Mouse (Mus musculus) hindbrain, embryonic 12.5 days (tissue): Measurements from ENCODE around the gene Dnajb11. TPM values are rescaled to one million over a fixed set of nuclear protein-coding genes. Genes with fewer than 3 reads are reported as not detected.

ENCODE experiments used
- ATAC-seq: fragments of 200-750 bp; cut with Nextera tagmentation; 2 replicates; pipeline ENCODE4 v1.8.0; 2017; ENCODE audit warnings: moderate TSS enrichment; ENCODE audit not compliant: low FRiP score
- H3K27ac ChIP-seq: fragments of 300-500 bp; sonication (generic); 2 replicates; pipeline ENCODE4 v1.5.1; 2016; ENCODE audit warnings: mild to moderate bottlenecking
- H3K27me3 ChIP-seq: fragments of 300-500 bp; sonication (generic); 2 replicates; pipeline ENCODE4 v1.6.1; 2016; ENCODE audit warnings: mild to moderate bottlenecking
- H3K36me3 ChIP-seq: fragments of 300-500 bp; sonication (generic); 2 replicates; pipeline ENCODE4 v1.6.1; 2016; ENCODE audit warnings: mild to moderate bottlenecking
- H3K4me1 ChIP-seq: fragments of 300-500 bp; sonication (generic); 2 replicates; pipeline ENCODE4 v1.6.1; 2016
- H3K4me2 ChIP-seq: fragments of 300-500 bp; sonication (generic); replicated peaks from 2 replicates; pipeline ENCODE4 v1.6.1; 2016; ENCODE audit warnings: mild to moderate bottlenecking
- H3K4me3 ChIP-seq: fragments of 300-500 bp; sonication (generic); 2 replicates; pipeline ENCODE4 v1.5.1; 2016; ENCODE audit warnings: mild to moderate bottlenecking
- H3K9ac ChIP-seq: fragments of 300-500 bp; sonication (generic); 2 replicates; pipeline ENCODE4 v1.6.1; 2016; ENCODE audit warnings: mild to moderate bottlenecking, moderate library complexity
- H3K9me3 ChIP-seq: fragments of 300-500 bp; sonication (generic); replicated peaks from 2 replicates; pipeline ENCODE4 v1.6.1; 2016; ENCODE audit warnings: mild to moderate bottlenecking
- WGBS: fragments of 180-500 bp; shearing (Covaris S2); methylation state at CpG from one replicate; pipeline ENCODE4 v1.1.7; 2016; 5-methylcytosine and 5-hydroxymethylcytosine counted together
- polyA plus RNA-seq: library from polyadenylated mRNA; unstranded; fragments of >200 nt; fragmentation: Nextera tagmentation; extraction: Ambion mirVana; gene quantifications from 2 replicates; pipeline ENCODE4 v1.2.1, GENCODE M21; 2016

The Dnajb11 gene
- polyA plus RNA-seq, 1 experiment from 2014 or later = 104 TPM

GRCm38 (mm10) chr16:22886726-22887125 is 29.1 kb downstream of the Dnajb11 start:
- no peak for ATAC-seq
- Histone ChIP-seq H3K4me1 (no peaks in the 10 kb centered on the region), H3K4me2 (no peak overlapping the region), H3K27me3 (no peaks in the 10 kb centered on the region), H3K9ac (no peak overlapping the region), H3K4me3 (no peak overlapping the region), H3K9me3 (no peaks in the 10 kb centered on the region), H3K36me3 (no peaks in the 10 kb centered on the region), H3K27ac (no peak overlapping the region)
- 81% methylated on average over 3 of the region's 3 CpGs for WGBS

- no peak overlapping the region for H3K27ac ChIP-seq
- no peaks in the 10 kb centered on the region for H3K36me3 ChIP-seq
- H3K4me1 ChIP-seq = no peaks in the 10 kb centered on the region
- H3K27me3 ChIP-seq = no peaks in the 10 kb centered on the region
- H3K4me2 ChIP-seq = no peak overlapping the region
- ATAC-seq = no peak
- no peak overlapping the region for H3K9ac ChIP-seq
- no peaks in the 10 kb centered on the region for H3K9me3 ChIP-seq
- 57% methylated on average over 4 of the region's 4 CpGs for WGBS
- no peak overlapping the region for H3K4me3 ChIP-seq
Measured at GRCm38 (mm10) chr16:22888835-22889234, 31.2 kb downstream of the Dnajb11 start.

- Histone ChIP-seq H3K27me3 (no peaks in the 10 kb centered on the region), H3K9ac (no peak overlapping the region), H3K4me2 (no peak overlapping the region), H3K4me3 (no peak overlapping the region), H3K36me3 (no peaks in the 10 kb centered on the region), H3K27ac (no peak overlapping the region), H3K4me1 (no peaks in the 10 kb centered on the region), H3K9me3 (no peaks in the 10 kb centered on the region)
- 92% methylated on average over 8 of the region's 8 CpGs for WGBS
- ATAC-seq = no peak
Measured at GRCm38 (mm10) chr16:22889716-22890115, 32.1 kb downstream of the Dnajb11 start.

GRCm38 (mm10) chr16:22890683-22891510 is 33.3 kb downstream of the Dnajb11 start, which contains the start of gene Ahsg:
Ahsg (plus strand) TSS chr16:22891277.
- Histone ChIP-seq H3K9me3 (no peaks in the 10 kb centered on the region), H3K4me1 (no peaks in the 10 kb centered on the region)

GRCm38 (mm10) chr16:22891733-22892154 is 34.1 kb downstream of the Dnajb11 start:
- 90% methylated on average over 8 of the region's 8 CpGs for WGBS
- H3K4me2 ChIP-seq = no peak overlapping the region
- ATAC-seq = no peak
- no peaks in the 10 kb centered on the region for H3K27me3 ChIP-seq
- no peaks in the 10 kb centered on the region for H3K4me1 ChIP-seq
- no peaks in the 10 kb centered on the region for H3K36me3 ChIP-seq
- no peak overlapping the region for H3K9ac ChIP-seq
- H3K27ac ChIP-seq = no peak overlapping the region
- H3K9me3 ChIP-seq = no peaks in the 10 kb centered on the region
- no peak overlapping the region for H3K4me3 ChIP-seq

More at GRCm38 (mm10) chr16:22890683-22891510, 33.3 kb downstream of the Dnajb11 start, which contains the start of gene Ahsg:
- no peak for ATAC-seq
- Histone ChIP-seq H3K4me2 (no peak within 1 kb of the TSS), H3K36me3 (no peaks in the 10 kb centered on the region), H3K9ac (no peak within 1 kb of the TSS), H3K4me3 (no peak within 1 kb of the TSS), H3K27ac (no peak within 1 kb of the TSS), H3K27me3 (no peaks in the 10 kb centered on the region)
- WGBS = 85% methylated on average over 11 of the region's 11 CpGs

GRCm38 (mm10) chr16:22894095-22894494 is 36.5 kb downstream of the Dnajb11 start:
- no peak overlapping the region for H3K4me2 ChIP-seq
- no peak overlapping the region for H3K9ac ChIP-seq
- WGBS = 71% methylated on average over 8 of the region's 8 CpGs
- no peaks in the 10 kb centered on the region for H3K4me1 ChIP-seq
- no peaks in the 10 kb centered on the region for H3K36me3 ChIP-seq
- no peak overlapping the region for H3K27ac ChIP-seq
- no peak overlapping the region for H3K4me3 ChIP-seq
- no peaks in the 10 kb centered on the region for H3K9me3 ChIP-seq
- ATAC-seq = no peak
- no peaks in the 10 kb centered on the region for H3K27me3 ChIP-seq

GRCm38 (mm10) chr16:22896618-22897017 is 39.0 kb downstream of the Dnajb11 start:
- no peaks in the 10 kb centered on the region for H3K27me3 ChIP-seq
- H3K36me3 ChIP-seq = no peaks in the 10 kb centered on the region
- H3K9ac ChIP-seq = no peak overlapping the region
- H3K4me3 ChIP-seq = no peak overlapping the region
- no peaks in the 10 kb centered on the region for H3K9me3 ChIP-seq
- no peak overlapping the region for H3K27ac ChIP-seq
- H3K4me2 ChIP-seq = no peak overlapping the region
- no peaks in the 10 kb centered on the region for H3K4me1 ChIP-seq
- 75% methylated on average over 2 of the region's 2 CpGs for WGBS
- ATAC-seq = no peak

- Histone ChIP-seq H3K27ac (no peak overlapping the region), H3K9ac (no peak overlapping the region), H3K4me1 (no peaks in the 10 kb centered on the region), H3K4me3 (no peak overlapping the region), H3K36me3 (no peaks in the 10 kb centered on the region), H3K27me3 (no peaks in the 10 kb centered on the region), H3K9me3 (no peaks in the 10 kb centered on the region), H3K4me2 (no peak overlapping the region)
- WGBS = 50% methylated on average over 5 of the region's 5 CpGs
- ATAC-seq = no peak
Measured at GRCm38 (mm10) chr16:22899346-22899745, 41.7 kb downstream of the Dnajb11 start.

GRCm38 (mm10) chr16:22899866-22900570 is 42.4 kb downstream of the Dnajb11 start:
- H3K36me3 ChIP-seq = no peaks in the 10 kb centered on the region
- H3K4me1 ChIP-seq = no peaks in the 10 kb centered on the region
- ATAC-seq = no peak
- H3K4me2 ChIP-seq = no peak overlapping the region
- H3K27me3 ChIP-seq = no peaks in the 10 kb centered on the region
- WGBS = 85% methylated on average over 10 of the region's 10 CpGs
- H3K9ac ChIP-seq = no peak overlapping the region
- no peak overlapping the region for H3K4me3 ChIP-seq
- H3K27ac ChIP-seq = no peak overlapping the region
- no peaks in the 10 kb centered on the region for H3K9me3 ChIP-seq

GRCm38 (mm10) chr16:22901326-22901725 is 43.7 kb downstream of the Dnajb11 start:
- WGBS = 75% methylated on average over 3 of the region's 3 CpGs
- no peak overlapping the region for H3K27ac ChIP-seq
- no peak for ATAC-seq
- no peaks in the 10 kb centered on the region for H3K36me3 ChIP-seq
- no peaks in the 10 kb centered on the region for H3K27me3 ChIP-seq
- H3K4me1 ChIP-seq = no peaks in the 10 kb centered on the region
- no peak overlapping the region for H3K4me2 ChIP-seq
- no peak overlapping the region for H3K9ac ChIP-seq
- H3K9me3 ChIP-seq = no peaks in the 10 kb centered on the region
- no peak overlapping the region for H3K4me3 ChIP-seq

- no peak overlapping the region for H3K27ac ChIP-seq
- 90% methylated on average over 6 of the region's 6 CpGs for WGBS
- no peaks in the 10 kb centered on the region for H3K36me3 ChIP-seq
- H3K4me3 ChIP-seq = no peak overlapping the region
- no peak overlapping the region for H3K9ac ChIP-seq
- no peaks in the 10 kb centered on the region for H3K27me3 ChIP-seq
- H3K4me1 ChIP-seq = no peaks in the 10 kb centered on the region
- no peak for ATAC-seq
- H3K9me3 ChIP-seq = no peaks in the 10 kb centered on the region
- no peak overlapping the region for H3K4me2 ChIP-seq
Measured at GRCm38 (mm10) chr16:22909290-22909689, 51.6 kb downstream of the Dnajb11 start.

GRCm38 (mm10) chr16:22911986-22912385 is 54.3 kb downstream of the Dnajb11 start:
- Histone ChIP-seq H3K4me2 (no peak overlapping the region), H3K4me1 (no peaks in the 10 kb centered on the region), H3K27me3 (no peaks in the 10 kb centered on the region), H3K36me3 (no peaks in the 10 kb centered on the region), H3K27ac (no peak overlapping the region), H3K9ac (no peak overlapping the region), H3K9me3 (no peaks in the 10 kb centered on the region; the same call in 1 of the 2 replicates), H3K4me3 (no peak overlapping the region)
- ATAC-seq = no peak
- WGBS = 76% methylated on average over 3 of the region's 3 CpGs
